In the genomic region with DNA sequence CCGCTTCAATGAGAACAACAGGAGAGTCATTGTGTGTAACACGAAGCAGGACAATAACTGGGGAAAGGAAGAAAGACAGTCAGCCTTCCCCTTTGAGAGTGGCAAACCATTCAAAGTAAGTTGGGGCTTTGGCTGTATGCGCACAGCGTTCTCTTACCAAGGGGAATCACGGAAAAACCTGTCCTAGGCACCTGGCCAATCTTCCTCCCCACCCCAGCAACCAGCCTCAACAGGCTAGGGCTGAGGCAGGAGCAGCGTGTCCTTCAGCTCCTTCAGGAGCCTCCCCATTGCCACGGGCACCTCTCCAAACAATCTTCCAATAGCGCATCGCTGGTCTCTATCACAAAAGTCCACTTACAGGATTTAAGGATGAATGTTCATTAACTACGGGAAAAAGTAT, we compare ENCODE assay signal across 23 mouse cellular contexts. TPM values are rescaled to one million over a fixed set of nuclear protein-coding genes. Genes with fewer than 3 reads are reported as not detected.
DNase-seq lines count a peak whose midpoint lies in the region; ATAC-seq lines count a peak whose summit lies in the region.
"Had no signal": no experiment of that assay in that cellular context is flagged by ENCODE, and none has a peak within 500 bp of the region (broad histone marks: within the 10 kb centered on the region; RNA-seq: fewer than 3 reads in every experiment).

No protein-coding gene starts in this region.

- H3K4me2 ChIP-seq in forebrain, embryonic 14.5 days (ENCODE audit: low read length): no peak overlapping the region
- H3K4me2 ChIP-seq: embryonic facial prominence, embryonic 13.5 days; embryonic facial prominence, embryonic 15.5 days; forebrain, embryonic 12.5 days; forebrain, embryonic 15.5 days had no signal

- H3K9me3 ChIP-seq in forebrain, embryonic 14.5 days (replicated peaks; ENCODE audit: control insufficient read depth, low read length): no peaks in the 10 kb centered on the region
- H3K9me3 ChIP-seq: embryonic facial prominence, embryonic 13.5 days; embryonic facial prominence, embryonic 15.5 days; forebrain, embryonic 10.5 days; forebrain, embryonic 12.5 days; forebrain, embryonic 15.5 days had no signal

- 78% methylated on average over 10 of the region's 10 CpGs for WGBS in forebrain, embryonic 14.5 days

- DNase-seq in ovary, adult 18-20 months (ENCODE audit: low spot score): peak; percentile 25
- DNase-seq in ovary, postnatal 10 days (ENCODE audit: low spot score): no peak
- DNase-seq in urinary bladder, postnatal 14 days (ENCODE audit: low spot score): peak; percentile 60
- no peak for DNase-seq in urinary bladder, adult 18-20 months (ENCODE audit: low spot score in 2 of 2)
- DNase-seq in testis, postnatal 10 days (ENCODE audit: low spot score): peak; percentile 56
- no peak for DNase-seq in forebrain, embryonic 14.5 days (ENCODE audit: low spot score)
- no peak for DNase-seq in heart, adult 8-10 months (ENCODE audit: low spot score)
- DNase-seq: adrenal gland, adult 2 months; adrenal gland, postnatal 10 days; adrenal gland, postnatal 25 days; cerebellum, adult 11 months; cerebellum, adult 18-20 months; cerebellum, adult 8-10 months; cerebellum, adult 9-11 months; cerebellum, postnatal 14 days; cerebellum, postnatal 36 days; embryo, embryonic 11 days had no signal

- no peak overlapping the region for H3K4me3 ChIP-seq in forebrain, embryonic 14.5 days (ENCODE audit: low read depth, low read length)
- H3K4me3 ChIP-seq: embryonic facial prominence, embryonic 13.5 days; embryonic facial prominence, embryonic 15.5 days; erythroblast, embryonic 14.5 days; forebrain, embryonic 10.5 days; forebrain, embryonic 12.5 days; forebrain, embryonic 15.5 days had no signal

- H3K9ac ChIP-seq in forebrain, embryonic 14.5 days (ENCODE audit: low read length): no peak overlapping the region
- H3K9ac ChIP-seq: embryonic facial prominence, embryonic 13.5 days; embryonic facial prominence, embryonic 15.5 days; forebrain, embryonic 12.5 days; forebrain, embryonic 15.5 days had no signal

- H3K27me3 ChIP-seq in forebrain, embryonic 14.5 days (replicated peaks; ENCODE audit: control insufficient read depth, insufficient read depth, low read length): no peaks in the 10 kb centered on the region
- H3K27me3 ChIP-seq: embryonic facial prominence, embryonic 13.5 days; embryonic facial prominence, embryonic 15.5 days; forebrain, embryonic 12.5 days; forebrain, embryonic 15.5 days had no signal

- H3K36me3 ChIP-seq in forebrain, embryonic 14.5 days (ENCODE audit: control insufficient read depth, insufficient read depth, low read length): peaks cover 32% of the 10 kb centered on the region

- H3K4me1 ChIP-seq in forebrain, embryonic 14.5 days (ENCODE audit: control insufficient read depth, insufficient read depth, low read length): no peaks in the 10 kb centered on the region
- H3K4me1 ChIP-seq: embryonic facial prominence, embryonic 13.5 days; embryonic facial prominence, embryonic 15.5 days; forebrain, embryonic 10.5 days; forebrain, embryonic 12.5 days; forebrain, embryonic 15.5 days had no signal

- H3K27ac ChIP-seq in forebrain, embryonic 14.5 days (ENCODE audit: low read depth, low read length): no peak overlapping the region
- H3K27ac ChIP-seq: embryonic facial prominence, embryonic 13.5 days; forebrain, embryonic 10.5 days; forebrain, embryonic 12.5 days; forebrain, embryonic 15.5 days had no signal

- no peak for ATAC-seq in forebrain, embryonic 14.5 days
- ATAC-seq: forebrain, embryonic 15.5 days had no signal

RNA-seq across cellular contexts. Expression of a gene that starts 17.1 kb away (rescaled TPM):
- polyA plus RNA-seq in forebrain, embryonic 14.5 days (2014; fragmentation: Nextera tagmentation; extraction: Ambion mirVana): 2.3 and 3.1 TPM in 2 replicates
- total RNA-seq in heart, adult 8-10 months (2022): 1 to 10 TPM; 4.0 to 6.1 (median 5.1) TPM

RNA-seq across cellular contexts. Expression of a gene that starts 33.6 kb away (rescaled TPM):
- 18.3 and 23.5 TPM in 2 replicates for polyA plus RNA-seq in forebrain, embryonic 14.5 days (2014; fragmentation: Nextera tagmentation; extraction: Ambion mirVana)
- total RNA-seq in heart, adult 8-10 months (2022): under 1 TPM in 3 of 4 experiments, not detected in 1; 0.60 to 0.75 (median 0.63) TPM

Comparison
In these comparisons a context has a peak if more than half of its experiments do, and no peak if none do; other contexts are left out.
1. DNase-seq: peak in ovary, adult 18-20 months (single experiment), urinary bladder, postnatal 14 days (single experiment) and testis, postnatal 10 days (single experiment); none in ovary, postnatal 10 days (single experiment), urinary bladder, adult 18-20 months (0 of 2), forebrain, embryonic 14.5 days (single experiment) and heart, adult 8-10 months (single experiment).